Mouse (Mus musculus) gastrocnemius, adult 18-20 months (tissue): ENCODE measurements around the gene March9. TPM values are rescaled to one million over a fixed set of nuclear protein-coding genes. Genes with fewer than 3 reads are reported as not detected.

Source experiments
- DNase-seq: peaks from one replicate; pipeline ENCODE4 v3.0.0; 2021; ENCODE audit warnings: low spot score
- total RNA-seq, 2 experiments: library from RNA; stranded (reverse); gene quantifications; 2 replicates each; pipeline ENCODE4 v1.2.3; 2021

March9 gene
- total RNA-seq, 2 experiments from 2014 or later = 0.39 to 1.0 TPM

GRCm38 (mm10) chr10:127040569-127041214 lies 19.3 kb downstream of the March9 start:
- no peak for DNase-seq

- no peak for DNase-seq
Measured at GRCm38 (mm10) chr10:127037641-127038040, 22.3 kb downstream of the March9 start.

- DNase-seq = no peak
Measured at GRCm38 (mm10) chr10:127036273-127036672, 23.7 kb downstream of the March9 start.

DNA sequence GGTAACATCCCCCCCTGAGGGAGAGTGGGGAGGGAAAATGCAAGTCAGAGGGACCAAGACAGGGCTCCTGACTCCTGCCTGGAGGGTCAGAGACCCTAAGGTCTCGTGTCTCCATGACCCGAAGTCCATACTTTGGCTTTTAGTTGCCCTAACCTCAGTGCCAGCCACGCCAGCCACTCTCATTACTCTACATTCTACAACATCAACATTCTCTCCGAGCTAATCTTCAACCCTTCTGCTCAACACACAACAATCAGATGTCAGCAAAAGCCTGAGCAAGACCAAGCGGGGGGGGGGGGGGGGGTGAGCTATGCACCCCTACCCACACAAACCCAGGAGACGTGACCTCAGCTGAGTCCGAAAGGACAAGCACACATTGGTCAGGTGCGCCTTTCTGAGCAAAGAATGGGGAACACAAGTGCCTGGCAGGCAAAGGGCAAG lies 26.7 kb downstream of the March9 start:
- no peak for DNase-seq

- DNase-seq = peak; percentile 92
Measured at GRCm38 (mm10) chr10:127030336-127031296, 29.4 kb downstream of the March9 start, which contains the start of gene Tsfm. TSS of gene Tsfm (minus strand) at chr10:127030840.

- DNase-seq = no peak
Measured at GRCm38 (mm10) chr10:127018422-127018821, 41.6 kb downstream of the March9 start.

DNA sequence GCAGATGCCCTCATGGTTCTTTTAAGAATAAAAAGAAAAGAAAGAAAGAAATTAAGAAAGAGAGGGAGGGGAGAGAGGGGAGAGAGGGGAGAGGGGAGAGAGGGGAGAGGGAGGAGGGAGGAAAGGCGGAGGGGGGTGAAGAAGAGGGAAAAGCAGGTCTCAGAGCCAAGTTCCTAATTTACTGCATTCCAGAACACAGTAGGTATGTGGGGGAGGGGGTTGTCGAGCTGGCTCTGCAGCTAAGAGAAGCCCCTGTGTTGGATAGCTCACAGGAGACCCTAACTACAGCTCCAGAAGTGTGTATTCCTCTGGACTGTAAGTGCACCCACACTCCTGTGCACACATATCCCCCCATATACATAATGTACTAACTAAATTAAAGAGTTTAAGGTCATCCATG lies 42.9 kb downstream of the March9 start:
- DNase-seq = no peak

- DNase-seq = no peak
Measured at GRCm38 (mm10) chr10:127016488-127016887, 43.5 kb downstream of the March9 start.

Other genes starting within 250 kb of the March9 start
- 1 to 10 TPM; 1.5 to 1.6 TPM for gene Atp23, start 158.8 kb downstream of the March9 start, total RNA-seq
- 100 to 1,000 TPM in 1 of 2 experiments, 10 to 100 TPM in 1; 84.5 to 110 TPM for gene Ctdsp2, start 81.5 kb downstream of the March9 start, total RNA-seq
- 1 to 10 TPM; 2.9 to 3.6 TPM for gene Avil, start 59.5 kb downstream of the March9 start, total RNA-seq
- gene Tsfm, start 29.3 kb downstream of the March9 start, total RNA-seq = 10 to 100 TPM; 20.4 to 22.4 TPM
- gene Mettl1, start 18.8 kb downstream of the March9 start, total RNA-seq = 1 to 10 TPM; 8.6 to 9.1 TPM
- under 1 TPM in 1 of 2 experiments, not detected in 1; 0.09 TPM for gene Eef1akmt3, start 18.7 kb downstream of the March9 start, total RNA-seq
- gene Cyp27b1, start 11.9 kb downstream of the March9 start, total RNA-seq = under 1 TPM in 1 of 2 experiments, not detected in 1; 0.19 TPM
- 10 to 100 TPM; 42.2 to 45.6 TPM for gene Cdk4, start 3.4 kb upstream of the March9 start, total RNA-seq
- gene Tspan31, start 10.1 kb upstream of the March9 start, total RNA-seq = 10 to 100 TPM; 22.4 to 23.4 TPM
- gene Agap2, start 15.1 kb upstream of the March9 start, total RNA-seq = 1 to 10 TPM; 1.3 to 1.7 TPM
- gene Os9, start 60.9 kb upstream of the March9 start, total RNA-seq = 10 to 100 TPM; 11.3 to 13.5 TPM
- under 1 TPM; 0.39 to 0.93 TPM for gene B4galnt1, start 105.0 kb upstream of the March9 start, total RNA-seq
- gene Slc26a10, start 120.5 kb upstream of the March9 start, total RNA-seq = 1 to 10 TPM; 1.6 to 2.9 TPM
- 1 to 10 TPM; 7.4 to 9.5 TPM for gene Arhgef25, start 129.9 kb upstream of the March9 start, total RNA-seq
- gene Dtx3, start 135.5 kb upstream of the March9 start, total RNA-seq = 10 to 100 TPM; 20.0 to 27.3 TPM
- gene Pip4k2c, start 151.4 kb upstream of the March9 start, total RNA-seq = 1 to 10 TPM; 7.4 to 8.2 TPM
- gene Kif5a, start 203.2 kb upstream of the March9 start, total RNA-seq = under 1 TPM; 0.21 to 0.37 TPM
- gene Dctn2, start 206.2 kb upstream of the March9 start, total RNA-seq = 10 to 100 TPM; 96.1 to 97.2 TPM
- gene Mbd6, start 228.8 kb upstream of the March9 start, total RNA-seq = 10 to 100 TPM; 14.6 to 15.7 TPM